Mouse (Mus musculus) small intestine, adult 2 months (tissue): ENCODE measurements around the gene Ckap2l. TPM values are rescaled to one million over a fixed set of nuclear protein-coding genes. Genes with fewer than 3 reads are reported as not detected.

Experiments
- H3K27ac ChIP-seq: fragments of 200-500 bp; 2 replicates; pipeline ENCODE4 v1.5.1; 2012; ENCODE audit warnings: low read depth, low read length, control low read depth, inconsistent platforms; ENCODE audit not compliant: insufficient read depth
- H3K27me3 ChIP-seq: fragments of 200-500 bp; 2 replicates; pipeline ENCODE4 v1.6.1; 2012; ENCODE audit warnings: mild to moderate bottlenecking, moderate library complexity, low read length, inconsistent platforms; ENCODE audit not compliant: control insufficient read depth, insufficient read depth
- H3K36me3 ChIP-seq: fragments of 200-500 bp; 2 replicates; pipeline ENCODE4 v1.6.1; 2012; ENCODE audit warnings: mild to moderate bottlenecking, low read length, control low read depth, inconsistent platforms; ENCODE audit not compliant: control insufficient read depth, insufficient read depth
- H3K4me1 ChIP-seq: fragments of 200-500 bp; 2 replicates; pipeline ENCODE4 v1.6.1; 2012; ENCODE audit warnings: low read length, inconsistent platforms, mixed read lengths; ENCODE audit not compliant: control insufficient read depth, insufficient read depth, insufficient read length
- H3K4me3 ChIP-seq: fragments of 200-500 bp; 2 replicates; pipeline ENCODE4 v1.5.1; 2012; ENCODE audit warnings: low read depth, mild to moderate bottlenecking, control low read depth, inconsistent platforms, low read length, moderate library complexity
- CTCF ChIP-seq: fragments of 200-500 bp; IDR thresholded peaks from 2 replicates; pipeline ENCODE4 v1.5.1; 2012; ENCODE audit warnings: low read depth, mild to moderate bottlenecking, control low read depth, inconsistent platforms, low read length, moderate library complexity, mixed read lengths; ENCODE audit not compliant: insufficient replicate concordance, insufficient read length; ENCODE audit errors: extremely low read depth
- POLR2A ChIP-seq: fragments of 200-500 bp; IDR thresholded peaks from 2 replicates; pipeline ENCODE4 v1.6.1; 2012; ENCODE audit warnings: low read depth, mild to moderate bottlenecking, control low read depth, inconsistent platforms, low read length, moderate library complexity
- WGBS: fragments of 180-500 bp; shearing (Covaris S2); methylation state at CpG from one replicate; pipeline ENCODE4 v1.1.7; 2018; 5-methylcytosine and 5-hydroxymethylcytosine counted together
- polyA plus RNA-seq: library from polyadenylated mRNA; depleted of rRNA; stranded (reverse); fragments of >200 nt; gene quantifications from 2 replicates; pipeline ENCODE4 v1.2.3, GENCODE M21; 2012

Ckap2l gene
- polyA plus RNA-seq, 1 experiment, result 0.91 TPM

DNA sequence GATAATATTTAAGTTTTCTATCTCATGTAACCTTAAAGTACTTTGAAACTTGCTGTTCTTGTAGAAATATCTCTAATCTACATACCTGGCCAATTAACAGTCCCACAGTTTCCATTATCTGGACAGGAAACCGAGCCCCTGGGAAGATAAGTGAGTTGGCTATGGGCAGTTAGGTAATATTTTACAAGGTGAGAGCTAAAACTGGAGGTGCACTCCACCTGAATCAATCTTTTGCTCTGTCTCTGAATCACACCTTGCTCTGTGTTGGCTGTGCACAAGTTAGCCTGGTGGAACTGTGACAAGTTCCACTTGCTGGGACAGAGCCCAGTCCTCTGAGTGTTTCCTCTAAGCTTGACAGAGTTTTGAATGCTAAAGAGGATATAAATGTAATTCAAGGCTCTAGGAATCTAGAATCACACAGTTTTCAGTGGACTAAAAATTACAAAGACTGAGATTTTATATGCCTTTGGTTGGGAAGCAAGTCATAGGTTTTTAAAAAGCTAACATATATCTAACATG is 25.2 kb upstream of the Ckap2l start:
- Histone ChIP-seq H3K4me1 (no peaks in the 10 kb centered on the region), H3K4me3 (no peak overlapping the region), H3K27me3 (no peaks in the 10 kb centered on the region), H3K27ac (no peak overlapping the region), H3K36me3 (no peaks in the 10 kb centered on the region)
- TF ChIP-seq POLR2A, result no peak
- 28% methylated on average over 1 of the region's 1 CpGs for WGBS

- 77% methylated on average over 8 of the region's 8 CpGs for WGBS
- H3K4me1 ChIP-seq, result no peaks in the 10 kb centered on the region
- no peak overlapping the region for H3K4me3 ChIP-seq
- H3K27ac ChIP-seq, result no peak overlapping the region
- H3K36me3 ChIP-seq, result no peaks in the 10 kb centered on the region
- no peaks in the 10 kb centered on the region for H3K27me3 ChIP-seq
- TF ChIP-seq CTCF (no peak), POLR2A (no peak)
These were observed 23.1 kb upstream of the Ckap2l start for GRCm38 (mm10) chr2:129320033-129320605.

DNA sequence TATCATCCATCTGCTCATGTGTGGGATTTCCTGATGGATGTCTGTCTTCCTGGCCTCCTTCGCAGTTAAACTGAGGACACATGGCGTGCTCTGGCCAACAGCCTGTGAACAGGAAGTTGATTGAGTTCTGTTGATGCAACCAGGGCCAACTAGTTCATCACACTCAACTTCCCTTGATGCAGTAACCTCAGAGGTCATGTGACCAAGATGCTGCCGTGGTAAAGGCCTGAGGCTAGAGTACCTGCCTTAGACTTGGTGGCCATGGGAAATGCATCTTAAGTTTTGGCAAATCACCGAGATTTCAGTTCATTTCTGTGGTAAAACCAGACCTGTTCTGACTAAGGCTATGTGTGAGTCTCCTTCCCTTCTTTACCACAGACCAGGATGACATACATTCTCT is 18.8 kb upstream of the Ckap2l start:
- Histone ChIP-seq H3K27me3 (no peaks in the 10 kb centered on the region), H3K4me3 (no peak overlapping the region), H3K4me1 (no peaks in the 10 kb centered on the region), H3K36me3 (no peaks in the 10 kb centered on the region), H3K27ac (no peak overlapping the region)
- TF ChIP-seq POLR2A (no peak), CTCF (no peak)
- 70% methylated on average over 4 of the region's 4 CpGs for WGBS

GRCm38 (mm10) chr2:129314880-129315279 is 17.9 kb upstream of the Ckap2l start:
- no peak overlapping the region for H3K4me3 ChIP-seq
- no peak for TF ChIP-seq CTCF
- TF ChIP-seq POLR2A, result no peak
- WGBS, result 77% methylated on average over 6 of the region's 6 CpGs
- H3K27ac ChIP-seq, result no peak overlapping the region
- no peaks in the 10 kb centered on the region for H3K36me3 ChIP-seq
- H3K27me3 ChIP-seq, result no peaks in the 10 kb centered on the region
- no peaks in the 10 kb centered on the region for H3K4me1 ChIP-seq

- no peak overlapping the region for H3K4me3 ChIP-seq
- TF ChIP-seq CTCF, result no peak
- TF ChIP-seq POLR2A, result no peak
- H3K36me3 ChIP-seq, result no peaks in the 10 kb centered on the region
- WGBS, result 89% methylated on average over 1 of the region's 1 CpGs
- H3K27me3 ChIP-seq, result no peaks in the 10 kb centered on the region
- no peaks in the 10 kb centered on the region for H3K4me1 ChIP-seq
- no peak overlapping the region for H3K27ac ChIP-seq
These were observed 16.9 kb upstream of the Ckap2l start for GRCm38 (mm10) chr2:129313934-129314333.

- WGBS, result 63% methylated on average over 7 of the region's 7 CpGs
- H3K36me3 ChIP-seq, result no peaks in the 10 kb centered on the region
- no peaks in the 10 kb centered on the region for H3K27me3 ChIP-seq
- H3K4me1 ChIP-seq, result no peaks in the 10 kb centered on the region
- H3K4me3 ChIP-seq, result no peak within 1 kb of the TSS
- H3K27ac ChIP-seq, result no peak within 1 kb of the TSS
- TF ChIP-seq POLR2A (no peak), CTCF (no peak)
These were observed 12.8 kb upstream of the Ckap2l start, which contains the start of gene Il1a for GRCm38 (mm10) chr2:129309836-129310235. TSS of gene Il1a (minus strand) at chr2:129309972.

DNA sequence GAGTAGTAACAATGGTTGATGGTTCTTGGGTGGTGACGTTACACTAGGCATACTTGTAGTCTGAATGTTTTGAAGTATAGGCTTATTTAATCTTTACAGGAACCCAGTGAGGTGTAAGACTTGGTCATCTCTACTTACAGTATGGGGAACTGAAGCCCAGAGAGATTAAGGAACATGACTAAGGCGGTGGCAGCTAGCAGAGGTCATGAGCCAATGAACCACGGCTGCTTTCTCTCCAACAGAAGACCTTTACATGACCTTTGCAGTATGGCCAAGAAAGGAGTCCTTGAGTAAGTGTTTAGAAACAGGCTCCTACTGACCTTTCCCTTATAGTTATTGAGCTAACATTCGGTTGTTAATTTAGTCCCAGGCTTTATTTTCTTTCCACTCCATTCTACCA is 9.0 kb upstream of the Ckap2l start:
- H3K4me3 ChIP-seq, result no peak overlapping the region
- H3K27ac ChIP-seq, result no peak overlapping the region
- no peaks in the 10 kb centered on the region for H3K36me3 ChIP-seq
- TF ChIP-seq CTCF (no peak), POLR2A (no peak)
- no peaks in the 10 kb centered on the region for H3K4me1 ChIP-seq
- 78% methylated on average over 4 of the region's 4 CpGs for WGBS
- no peaks in the 10 kb centered on the region for H3K27me3 ChIP-seq
